Mouse (Mus musculus) olfactory bulb, adult 2 months (tissue): ENCODE measurements around the gene Gm17428.

Experiments used
- CTCF ChIP-seq: fragments of 200-500 bp; IDR thresholded peaks from 2 replicates; pipeline ENCODE4 v1.5.1; 2012; ENCODE audit warnings: low read depth, mild to moderate bottlenecking, low read length, moderate library complexity; ENCODE audit not compliant: insufficient read depth
- POLR2A ChIP-seq: fragments of 200-500 bp; IDR thresholded peaks from 2 replicates; pipeline ENCODE4 v1.6.1; 2012; ENCODE audit warnings: mild to moderate bottlenecking, low read depth, low read length, moderate library complexity; ENCODE audit not compliant: insufficient read depth

GRCm38 (mm10) chr14:54960769-54961168 is 16.0 kb upstream of the Gm17428 start:
- no peak for TF ChIP-seq POLR2A
- no peak for TF ChIP-seq CTCF
